Mouse (Mus musculus) ovary, postnatal 36 days (tissue): ENCODE data around the gene Cacnb4.
A peak's percentile ranks its signal among the peaks of the same experiment; 100 is the strongest.

ENCODE experiments used
- DNase-seq: peaks from one replicate; pipeline ENCODE4 v3.0.0; 2022; ENCODE audit warnings: low spot score, mixed read lengths

Gene Cacnb4

DNA sequence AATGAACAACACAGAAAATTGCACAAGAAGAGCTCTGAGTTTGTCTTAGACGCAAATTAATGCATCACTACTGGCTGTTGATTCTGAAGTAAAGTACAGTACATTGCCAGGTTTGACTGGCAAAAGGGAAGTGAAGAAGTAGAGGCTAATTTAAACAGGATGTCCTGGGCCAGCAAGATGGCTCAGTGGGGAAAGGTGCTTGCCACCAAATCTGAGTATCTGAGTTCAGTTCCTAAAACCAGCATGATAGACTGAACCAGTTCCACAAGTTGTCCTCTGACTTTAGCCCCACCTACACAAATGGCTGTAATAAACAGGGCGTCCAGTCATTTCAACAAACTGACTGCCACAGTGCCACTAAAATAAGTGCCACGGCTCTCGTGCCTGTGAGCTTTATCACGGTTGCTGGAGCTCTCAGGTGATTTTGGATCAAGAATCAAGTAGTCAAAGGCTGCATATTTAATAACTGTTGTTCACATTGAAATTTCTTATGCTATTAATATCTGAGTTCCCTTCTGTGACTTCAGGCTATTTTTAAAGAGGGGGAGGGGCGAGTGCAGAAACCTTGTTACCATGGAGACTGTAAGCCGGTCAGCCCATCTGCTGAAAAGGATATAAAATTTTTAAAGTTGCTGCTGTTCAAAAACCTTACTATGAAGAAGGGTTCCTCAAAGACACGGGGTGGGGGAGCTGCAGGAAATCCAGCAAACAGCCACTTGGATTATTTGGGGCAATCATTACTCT, 29.2 kb downstream of the Cacnb4 start:
- DNase-seq: no peak

DNA sequence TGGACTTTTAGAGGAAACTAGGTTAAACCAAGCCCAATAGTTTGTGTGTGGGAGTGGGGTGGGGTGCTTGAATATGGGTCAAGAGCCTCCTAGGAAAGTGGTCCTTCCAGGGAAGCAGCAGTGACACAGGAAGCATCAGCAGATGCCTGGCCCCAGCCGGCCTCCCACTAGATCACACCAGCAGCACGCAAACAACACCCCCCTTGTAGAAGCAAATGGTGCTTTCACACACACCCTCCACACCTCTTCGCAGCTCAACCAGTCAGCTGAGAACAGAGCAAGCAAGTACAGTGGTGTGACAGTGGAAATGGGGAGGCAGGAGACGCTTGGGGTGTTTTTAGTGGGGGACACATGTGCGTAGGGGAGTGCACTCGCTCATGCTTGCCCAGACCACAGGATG, 33.0 kb downstream of the Cacnb4 start:
- DNase-seq: no peak

DNA sequence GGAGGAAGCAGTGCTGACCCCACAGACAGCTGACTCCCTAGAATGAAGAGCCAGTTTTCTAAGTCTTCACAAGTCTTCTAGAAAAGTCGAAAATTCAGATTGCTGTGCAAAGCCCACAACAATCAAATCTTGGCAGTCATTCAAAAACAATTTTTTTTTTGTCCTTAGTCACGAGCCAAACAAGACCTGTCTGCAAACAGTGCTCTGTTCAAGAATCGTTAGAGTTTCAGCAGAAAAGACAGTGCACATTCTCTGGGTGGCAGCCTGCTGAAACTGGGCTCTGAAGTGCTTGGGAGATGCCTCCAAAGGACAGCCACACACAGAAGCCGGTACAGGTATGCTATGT, 37.1 kb downstream of the Cacnb4 start:
- no peak for DNase-seq

GRCm38 (mm10) chr2:52638857-52639529, 37.6 kb downstream of the Cacnb4 start:
- no peak for DNase-seq

DNA sequence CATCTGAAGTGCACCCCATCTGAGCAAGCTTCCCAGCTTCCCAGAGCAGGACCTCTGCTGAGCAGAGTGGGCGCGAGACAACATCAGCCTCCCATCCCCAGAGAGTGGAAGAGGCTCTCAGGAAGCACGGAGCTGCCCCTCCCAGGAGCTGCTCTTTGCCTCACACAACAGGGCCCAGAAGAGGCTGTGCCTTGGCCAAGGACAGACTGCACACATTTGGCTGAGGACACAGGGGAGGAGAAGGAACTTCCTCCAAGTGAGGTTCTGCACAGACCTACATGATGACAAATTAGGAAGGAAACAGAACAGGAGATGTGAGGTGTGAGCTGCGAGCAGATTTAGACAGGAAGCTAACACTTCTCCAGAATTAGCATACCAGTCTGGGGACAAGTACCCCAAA, 38.4 kb downstream of the Cacnb4 start:
- DNase-seq: peak; percentile 17

GRCm38 (mm10) chr2:52636051-52636450, 40.6 kb downstream of the Cacnb4 start:
- no peak for DNase-seq

DNA sequence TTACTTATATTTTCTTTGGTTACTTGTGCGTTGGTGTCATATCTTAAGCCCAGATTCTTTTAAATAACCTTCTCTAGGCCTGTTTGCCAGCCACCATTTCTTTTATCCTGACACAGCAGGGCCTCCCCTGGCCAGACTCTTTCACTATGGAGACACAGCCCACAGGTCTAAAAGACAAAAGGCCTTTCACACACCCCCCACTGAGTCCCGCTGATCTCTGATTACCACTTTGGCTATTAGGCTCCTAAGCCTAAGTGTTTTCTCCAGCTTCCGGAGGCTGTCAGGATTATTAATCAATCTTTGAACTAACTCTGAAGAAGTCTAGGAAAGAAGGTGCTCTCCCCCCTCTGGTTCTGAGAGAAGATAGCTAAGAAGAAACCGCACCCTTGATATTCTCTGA, 41.3 kb downstream of the Cacnb4 start:
- no peak for DNase-seq

DNA sequence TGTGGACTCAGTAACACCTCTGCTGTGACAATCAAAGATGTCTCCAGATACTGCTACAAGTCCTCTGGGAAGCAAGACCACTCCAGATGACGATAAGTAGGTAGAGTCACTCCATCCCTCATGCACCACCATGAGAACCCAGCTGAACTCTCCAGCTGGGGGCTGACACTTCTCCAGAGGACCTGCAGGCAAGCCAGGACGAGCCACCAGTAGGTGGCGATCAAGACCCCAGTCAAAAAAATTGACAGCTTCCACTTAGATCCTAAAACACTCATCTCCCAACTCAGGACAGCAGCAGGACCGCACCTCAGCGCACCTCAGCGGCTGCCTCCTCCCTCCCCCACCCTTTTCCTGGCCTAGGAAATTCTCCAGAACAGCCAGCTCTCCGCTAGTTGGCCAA, 43.8 kb downstream of the Cacnb4 start:
- peak; percentile 62 for DNase-seq

- DNase-seq: no peak
These were observed 48.4 kb downstream of the Cacnb4 start for GRCm38 (mm10) chr2:52628186-52628585.

GRCm38 (mm10) chr2:52626266-52626665, 50.4 kb downstream of the Cacnb4 start:
- no peak for DNase-seq

DNA sequence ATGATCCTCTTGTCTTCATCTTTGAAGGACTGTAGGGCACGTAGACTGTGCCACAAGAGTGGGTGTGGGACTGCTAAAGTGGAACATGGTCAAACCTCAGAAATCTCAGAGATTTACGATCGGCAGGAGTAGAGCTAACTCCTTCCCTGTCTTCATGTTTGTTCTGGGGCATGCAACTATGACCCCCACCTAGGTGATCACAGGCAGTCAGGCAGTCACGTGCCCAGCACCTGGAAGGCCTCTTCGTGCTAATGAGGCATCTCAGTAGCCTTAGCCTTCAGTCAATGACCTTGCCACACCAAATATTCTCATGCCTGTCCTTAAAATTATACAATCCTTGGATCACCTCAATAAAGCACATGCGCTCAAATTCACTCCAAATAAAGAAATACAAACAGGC, 50.9 kb downstream of the Cacnb4 start:
- no peak for DNase-seq

DNA sequence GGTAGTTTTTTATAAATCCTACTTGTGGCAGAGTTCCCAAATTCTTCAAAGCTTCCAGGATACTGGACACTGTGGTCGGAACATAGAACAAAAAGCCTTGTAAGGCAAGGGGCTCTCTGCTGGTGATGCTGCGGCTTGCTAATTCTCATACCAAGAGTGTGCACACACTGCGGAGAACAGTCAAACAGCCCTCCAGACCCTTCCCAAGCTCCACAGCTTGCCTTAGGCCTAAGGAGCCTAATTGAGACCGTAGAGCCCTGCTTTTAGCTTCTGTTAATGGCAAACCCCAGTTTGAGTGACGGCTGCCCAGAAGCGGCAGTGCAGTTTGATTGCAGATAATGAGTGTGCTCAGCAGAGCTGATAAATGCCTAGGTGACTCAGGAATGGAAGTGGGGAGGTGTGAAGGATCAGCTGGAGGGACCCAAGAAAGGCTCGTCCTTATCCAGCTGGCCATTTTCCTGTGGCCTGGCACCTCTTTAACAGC, 52.7 kb downstream of the Cacnb4 start:
- no peak for DNase-seq

DNA sequence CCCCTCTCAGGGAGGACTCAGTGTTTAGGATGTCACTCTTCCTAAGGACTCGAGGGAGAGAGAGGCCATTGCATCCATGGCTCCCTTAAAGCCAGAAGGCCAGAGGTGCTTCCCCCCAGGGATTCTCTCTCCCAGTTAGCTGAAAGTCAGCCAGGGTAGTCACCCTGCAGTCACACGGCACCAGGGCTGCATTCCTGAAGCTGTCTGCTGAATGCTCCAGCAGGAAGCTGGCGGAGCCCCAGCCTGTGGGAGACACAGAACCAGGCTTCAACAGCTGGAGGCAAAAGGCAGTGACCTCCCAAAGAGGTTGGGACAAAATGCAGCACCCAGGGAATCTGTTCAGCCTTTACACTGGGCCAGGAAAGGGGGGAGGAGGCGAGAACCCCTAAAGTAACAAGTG, 53.2 kb downstream of the Cacnb4 start:
- DNase-seq: peak; percentile 36

GRCm38 (mm10) chr2:52622616-52623015, 54.0 kb downstream of the Cacnb4 start:
- DNase-seq: no peak

- no peak for DNase-seq
These were observed 57.1 kb downstream of the Cacnb4 start for GRCm38 (mm10) chr2:52619406-52619974.

- DNase-seq: no peak
These were observed 57.8 kb downstream of the Cacnb4 start for GRCm38 (mm10) chr2:52618804-52619203.

- DNase-seq: no peak
These were observed 61.2 kb downstream of the Cacnb4 start for GRCm38 (mm10) chr2:52615429-52615828.

- no peak for DNase-seq
These were observed 62.7 kb downstream of the Cacnb4 start for GRCm38 (mm10) chr2:52613888-52614287.

- no peak for DNase-seq
These were observed 67.1 kb downstream of the Cacnb4 start for GRCm38 (mm10) chr2:52609486-52609885.

DNA sequence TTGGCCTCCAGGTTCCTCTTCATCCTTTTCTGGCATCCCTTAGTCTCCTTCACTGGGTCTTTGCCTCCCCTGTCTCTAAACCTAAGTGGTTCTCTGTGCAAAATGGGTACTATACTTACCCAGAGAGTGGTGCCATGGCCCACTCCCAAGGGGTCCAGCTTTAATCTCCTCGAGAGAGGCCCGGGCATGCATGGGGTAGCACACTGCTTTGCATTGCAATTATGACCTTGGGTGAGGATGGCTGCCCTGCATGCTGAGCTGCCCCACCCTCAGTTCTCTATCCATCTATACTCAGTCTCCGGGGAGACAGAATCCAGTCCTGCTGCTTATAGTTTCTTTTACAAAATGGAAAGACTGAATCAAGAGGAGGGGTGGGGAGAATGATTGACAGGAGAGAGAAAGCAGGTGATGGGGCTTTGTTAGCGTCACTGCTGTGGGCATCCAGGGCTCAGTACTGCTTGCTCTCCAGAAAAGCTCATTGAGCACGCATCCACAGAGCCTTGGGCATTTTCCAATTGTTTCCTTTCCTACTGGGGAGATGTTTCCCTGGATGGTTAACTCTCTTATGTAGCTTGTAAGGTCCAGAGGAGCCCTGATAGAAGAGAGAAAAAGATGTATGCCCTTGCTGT, 68.7 kb downstream of the Cacnb4 start:
- no peak for DNase-seq

- DNase-seq: no peak
These were observed 70.3 kb downstream of the Cacnb4 start for GRCm38 (mm10) chr2:52606331-52606730.

- peak; percentile 57 for DNase-seq
These were observed 71.3 kb downstream of the Cacnb4 start for GRCm38 (mm10) chr2:52605321-52605720.

GRCm38 (mm10) chr2:52604651-52605020, 72.0 kb downstream of the Cacnb4 start:
- DNase-seq: no peak
